Mouse (Mus musculus): ENCODE measurements around the gene Ptpn1.

Ptpn1 gene

GRCm38 (mm10) chr2:167975746-167976145 lies 43.9 kb downstream of the Ptpn1 start:
- no peak for DNase-seq

GRCm38 (mm10) chr2:167978271-167978670 lies 46.4 kb downstream of the Ptpn1 start:
- no peak for DNase-seq

- DNase-seq, result no peak
Observed at GRCm38 (mm10) chr2:167980391-167980790, 48.5 kb downstream of the Ptpn1 start.

- peak in 1 of 2 experiments; percentile 59 for DNase-seq
Observed at GRCm38 (mm10) chr2:167982646-167983045, 50.8 kb downstream of the Ptpn1 start.

- no peak for DNase-seq
Observed at GRCm38 (mm10) chr2:167984371-167984770, 52.5 kb downstream of the Ptpn1 start.

- peak; percentile 44 to 47 for DNase-seq
Observed at GRCm38 (mm10) chr2:167984946-167985345, 53.1 kb downstream of the Ptpn1 start.

GRCm38 (mm10) chr2:167986762-167987161 lies 54.9 kb downstream of the Ptpn1 start:
- peak; percentile 45 to 83 for DNase-seq

GRCm38 (mm10) chr2:167987640-167988039 lies 55.8 kb downstream of the Ptpn1 start:
- DNase-seq, result no peak

GRCm38 (mm10) chr2:167989310-167989709 lies 57.5 kb downstream of the Ptpn1 start:
- DNase-seq, result peak; percentile 27 to 58

GRCm38 (mm10) chr2:167993260-167993659 lies 61.4 kb downstream of the Ptpn1 start:
- no peak for DNase-seq

- no peak for DNase-seq
Observed at GRCm38 (mm10) chr2:167995870-167996635, 64.2 kb downstream of the Ptpn1 start.

- DNase-seq, result no peak
Observed at GRCm38 (mm10) chr2:167996672-167997215, 64.9 kb downstream of the Ptpn1 start.

- DNase-seq, result no peak
Observed at GRCm38 (mm10) chr2:167997562-167997961, 65.7 kb downstream of the Ptpn1 start.

- DNase-seq, result no peak
Observed at GRCm38 (mm10) chr2:167999145-167999743, 67.4 kb downstream of the Ptpn1 start.

- no peak for DNase-seq
Observed at GRCm38 (mm10) chr2:168002188-168002587, 70.3 kb downstream of the Ptpn1 start.

- no peak for DNase-seq
Observed at GRCm38 (mm10) chr2:168002884-168003283, 71.0 kb downstream of the Ptpn1 start.

- DNase-seq, result peak; percentile 77 to 86
Observed at GRCm38 (mm10) chr2:168003431-168003830, 71.6 kb downstream of the Ptpn1 start.

GRCm38 (mm10) chr2:168004369-168004768 lies 72.5 kb downstream of the Ptpn1 start:
- no peak for DNase-seq

- DNase-seq, result peak; percentile 69 to 74
Observed at GRCm38 (mm10) chr2:168005005-168005404, 73.1 kb downstream of the Ptpn1 start.

GRCm38 (mm10) chr2:168005616-168006015 lies 73.8 kb downstream of the Ptpn1 start:
- DNase-seq, result peak; percentile 65 to 75

GRCm38 (mm10) chr2:168006489-168006888 lies 74.6 kb downstream of the Ptpn1 start:
- DNase-seq, result peak; percentile 72 to 73

- DNase-seq, result no peak
Observed at GRCm38 (mm10) chr2:168008132-168008531, 76.3 kb downstream of the Ptpn1 start.

GRCm38 (mm10) chr2:168009936-168010668 lies 78.2 kb downstream of the Ptpn1 start, which contains the start of gene Ripor3:
Gene Ripor3 (minus strand): TSS chr2:168010618.
- peak; percentile 83 to 91 for DNase-seq

Data from kidney, postnatal 36 days (tissue).